ENCODE assay signal across 30 mouse cellular contexts in the genomic region with DNA sequence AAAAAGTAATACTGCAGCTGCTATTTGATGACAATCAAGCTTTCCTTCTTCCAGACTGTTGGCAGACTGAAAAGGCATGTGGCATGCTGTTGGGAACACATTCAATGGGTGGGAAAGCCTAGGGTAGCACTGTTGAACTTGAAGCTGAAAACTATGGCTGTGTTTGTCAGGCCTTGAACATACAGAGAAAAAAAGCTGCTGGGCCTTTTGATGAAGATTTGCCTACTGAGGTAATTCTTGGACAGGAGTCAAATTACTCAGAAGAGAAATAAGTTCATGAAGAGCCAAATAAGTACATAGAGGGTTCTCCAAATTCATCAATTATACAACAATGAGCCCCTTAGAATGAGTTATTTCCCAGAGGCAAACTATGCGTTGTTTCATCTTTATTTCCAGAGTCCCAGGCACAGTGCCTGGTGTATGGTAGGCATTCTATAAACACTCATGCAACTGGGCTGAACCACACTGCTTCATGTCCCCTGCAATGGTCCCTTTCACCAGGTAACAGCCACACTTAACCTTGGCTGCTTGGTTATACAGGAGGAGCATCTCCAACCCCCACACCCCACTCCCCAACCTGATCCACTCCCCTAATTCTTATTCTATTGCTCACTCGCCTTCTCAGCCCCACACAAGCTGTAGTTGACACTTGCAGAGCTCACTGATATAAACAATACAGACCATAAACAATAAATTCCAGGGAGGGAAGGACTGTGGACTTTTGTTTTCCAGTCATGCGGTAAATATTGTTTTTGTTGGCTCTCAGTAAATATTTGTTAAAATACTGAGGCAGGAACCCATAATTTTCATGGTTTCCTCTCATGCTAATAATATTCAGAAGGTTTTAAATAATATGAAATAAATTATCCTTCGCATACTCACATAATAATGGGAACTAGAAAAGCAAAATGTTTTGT. TPM values are rescaled to one million over a fixed set of nuclear protein-coding genes. Genes with fewer than 3 reads are reported as not detected.
DNase-seq lines count a peak whose midpoint lies in the region; ATAC-seq and TF ChIP-seq lines count a peak whose summit lies in the region.
"Had no signal": no experiment of that assay in that cellular context is flagged by ENCODE, and none has a peak within 500 bp of the region (broad histone marks: within the 10 kb centered on the region; RNA-seq: fewer than 3 reads in every experiment).

No protein-coding gene starts in this region.

- no peak for TF ChIP-seq CTCF in forebrain, postnatal 0 days (IDR thresholded peaks at IDR 0.05; ENCODE audit: low read depth)
- no peak for TF ChIP-seq CTCF in lung, postnatal 0 days (IDR thresholded peaks at IDR 0.05)

- H3K9ac ChIP-seq in forebrain, embryonic 15.5 days (replicated peaks), result no peak overlapping the region
- H3K9ac ChIP-seq in forebrain, postnatal 0 days, result no peak overlapping the region
- no peak overlapping the region for H3K9ac ChIP-seq in kidney, embryonic 16.5 days (replicated peaks; ENCODE audit: low read length)
- H3K9ac ChIP-seq in kidney, embryonic 14.5 days (ENCODE audit: low read depth, low read length), result no peak overlapping the region
- no peak overlapping the region for H3K9ac ChIP-seq in embryonic facial prominence, embryonic 15.5 days
- H3K9ac ChIP-seq in stomach, embryonic 15.5 days, result no peak overlapping the region
- no peak overlapping the region for H3K9ac ChIP-seq in lung, postnatal 0 days (replicated peaks; ENCODE audit: low read depth)
- H3K9ac ChIP-seq: limb, embryonic 15.5 days; liver, embryonic 14.5 days; lung, embryonic 14.5 days; neural tube, embryonic 12.5 days had no signal

- TF ChIP-seq EP300 in lung, postnatal 0 days (IDR thresholded peaks at IDR 0.05), result no peak

- no peaks in the 10 kb centered on the region for H3K9me3 ChIP-seq in forebrain, embryonic 15.5 days
- H3K9me3 ChIP-seq in forebrain, postnatal 0 days (ENCODE audit: low read length), result no peaks in the 10 kb centered on the region
- no peaks in the 10 kb centered on the region for H3K9me3 ChIP-seq in kidney, embryonic 16.5 days (ENCODE audit: low read length)
- no peaks in the 10 kb centered on the region for H3K9me3 ChIP-seq in kidney, embryonic 14.5 days (ENCODE audit: control insufficient read depth, low read length)
- no peaks in the 10 kb centered on the region for H3K9me3 ChIP-seq in embryonic facial prominence, embryonic 15.5 days (replicated peaks)
- H3K9me3 ChIP-seq in stomach, embryonic 15.5 days, result no peaks in the 10 kb centered on the region
- no peaks in the 10 kb centered on the region for H3K9me3 ChIP-seq in lung, postnatal 0 days (ENCODE audit: low read length)
- H3K9me3 ChIP-seq: G1E; hindbrain, embryonic 10.5 days; limb, embryonic 15.5 days; neural tube, embryonic 12.5 days had no signal

- H3K4me2 ChIP-seq in forebrain, embryonic 15.5 days (replicated peaks), result no peak overlapping the region
- no peak overlapping the region for H3K4me2 ChIP-seq in forebrain, postnatal 0 days (ENCODE audit: low read depth)
- H3K4me2 ChIP-seq in kidney, embryonic 16.5 days (replicated peaks; ENCODE audit: low read depth, low read length), result no peak overlapping the region
- H3K4me2 ChIP-seq in kidney, embryonic 14.5 days (replicated peaks; ENCODE audit: low read depth, low read length), result no peak overlapping the region
- no peak overlapping the region for H3K4me2 ChIP-seq in embryonic facial prominence, embryonic 15.5 days (replicated peaks)
- no peak overlapping the region for H3K4me2 ChIP-seq in stomach, embryonic 15.5 days
- no peak overlapping the region for H3K4me2 ChIP-seq in lung, postnatal 0 days (replicated peaks; ENCODE audit: low read depth, low read length)
- H3K4me2 ChIP-seq: limb, embryonic 15.5 days; lung, embryonic 14.5 days; neural tube, embryonic 12.5 days had no signal

- no peaks in the 10 kb centered on the region for H3K27me3 ChIP-seq in forebrain, embryonic 15.5 days
- no peaks in the 10 kb centered on the region for H3K27me3 ChIP-seq in forebrain, postnatal 0 days (ENCODE audit: insufficient read depth, low read length)
- H3K27me3 ChIP-seq in kidney, embryonic 16.5 days (ENCODE audit: insufficient read depth, low read length), result no peaks in the 10 kb centered on the region
- H3K27me3 ChIP-seq in kidney, embryonic 14.5 days (ENCODE audit: control insufficient read depth, insufficient read depth, low read length), result no peaks in the 10 kb centered on the region
- H3K27me3 ChIP-seq in embryonic facial prominence, embryonic 15.5 days, result no peaks in the 10 kb centered on the region
- no peaks in the 10 kb centered on the region for H3K27me3 ChIP-seq in stomach, embryonic 15.5 days (replicated peaks)
- H3K27me3 ChIP-seq in lung, postnatal 0 days (replicated peaks; ENCODE audit: insufficient read depth, low read length), result no peaks in the 10 kb centered on the region
- H3K27me3 ChIP-seq: CH12.LX; limb, embryonic 15.5 days; neural tube, embryonic 12.5 days had no signal

- 54% methylated on average over 4 of the region's 4 CpGs for WGBS in forebrain, embryonic 15.5 days
- 47% methylated on average over 4 of the region's 4 CpGs for WGBS in forebrain, postnatal 0 days
- WGBS in kidney, embryonic 16.5 days, result 54% methylated on average over 4 of the region's 4 CpGs
- WGBS in kidney, embryonic 14.5 days, result 70% methylated on average over 4 of the region's 4 CpGs
- 56% methylated on average over 4 of the region's 4 CpGs for WGBS in embryonic facial prominence, embryonic 15.5 days
- WGBS in stomach, embryonic 15.5 days, result 63% methylated on average over 4 of the region's 4 CpGs
- WGBS in lung, postnatal 0 days, result 53% methylated on average over 4 of the region's 4 CpGs

- H3K4me3 ChIP-seq in forebrain, embryonic 15.5 days, result no peak overlapping the region
- no peak overlapping the region for H3K4me3 ChIP-seq in forebrain, postnatal 0 days (ENCODE audit: low read depth, low read length)
- H3K4me3 ChIP-seq in kidney, embryonic 16.5 days (ENCODE audit: low read length), result no peak overlapping the region
- no peak overlapping the region for H3K4me3 ChIP-seq in kidney, embryonic 14.5 days (ENCODE audit: low read length)
- H3K4me3 ChIP-seq in embryonic facial prominence, embryonic 15.5 days (replicated peaks), result no peak overlapping the region
- no peak overlapping the region for H3K4me3 ChIP-seq in stomach, embryonic 15.5 days (replicated peaks)
- H3K4me3 ChIP-seq in lung, postnatal 0 days (ENCODE audit: low read depth, low read length), result no peak overlapping the region
- H3K4me3 ChIP-seq: erythroblast, embryonic 14.5 days; gastrocnemius, adult 2 months; hindbrain, embryonic 10.5 days; limb, embryonic 15.5 days; neural tube, embryonic 12.5 days had no signal

- DNase-seq in forebrain, postnatal 0 days, result no peak
- DNase-seq in lung, postnatal 0 days (ENCODE audit: low spot score), result no peak
- DNase-seq in heart, adult 8-10 months (ENCODE audit: low spot score), result no peak
- DNase-seq: adrenal gland, postnatal 10 days; cerebellum, adult 9-10 months; gastrocnemius, adult 2 months; kidney, adult 8-10 months; left cerebral cortex, postnatal 4 days; lung, embryonic 14.5 days; lung, postnatal 4 days; midbrain, embryonic 14.5 days; retina, postnatal 1 day; right cerebral cortex, postnatal 25 days; spleen, adult 18-20 months; thymus, adult 2 months had no signal

- peak overlapping the region; percentile 24 for H3K27ac ChIP-seq in forebrain, embryonic 15.5 days (replicated peaks)
- no peak overlapping the region for H3K27ac ChIP-seq in forebrain, postnatal 0 days (ENCODE audit: low read depth, low read length)
- H3K27ac ChIP-seq in kidney, embryonic 16.5 days (ENCODE audit: low read length), result peak overlapping the region; percentile 56
- no peak overlapping the region for H3K27ac ChIP-seq in kidney, embryonic 14.5 days (ENCODE audit: low read depth, low read length)
- peak overlapping the region; percentile 68 for H3K27ac ChIP-seq in embryonic facial prominence, embryonic 15.5 days (replicated peaks)
- H3K27ac ChIP-seq in stomach, embryonic 15.5 days, result peak overlapping the region; percentile 57; the same call in 1 of the 2 replicates
- no peak overlapping the region for H3K27ac ChIP-seq in lung, postnatal 0 days (ENCODE audit: low read length)
- H3K27ac ChIP-seq: gastrocnemius, adult 2 months; hindbrain, embryonic 10.5 days; liver, embryonic 14.5 days; neural tube, embryonic 12.5 days had no signal

- peaks cover 13% of the 10 kb centered on the region for H3K4me1 ChIP-seq in forebrain, embryonic 15.5 days
- H3K4me1 ChIP-seq in forebrain, postnatal 0 days (ENCODE audit: insufficient read depth), result peaks cover 8% of the 10 kb centered on the region; the same call in 1 of the 2 replicates
- H3K4me1 ChIP-seq in kidney, embryonic 16.5 days (ENCODE audit: insufficient read depth, low read length), result peaks cover 17% of the 10 kb centered on the region; the same call in 1 of the 2 replicates
- peaks cover 6% of the 10 kb centered on the region for H3K4me1 ChIP-seq in kidney, embryonic 14.5 days (ENCODE audit: control insufficient read depth, insufficient read depth, low read length)
- H3K4me1 ChIP-seq in embryonic facial prominence, embryonic 15.5 days, result peaks cover 10% of the 10 kb centered on the region; the same call in 1 of the 2 replicates
- H3K4me1 ChIP-seq in stomach, embryonic 15.5 days, result 0 out of 2 replicates have a peak, but pooled peaks cover 11% of the 10 kb centered on the region
- peaks cover 4% of the 10 kb centered on the region; the same call in 1 of the 2 replicates for H3K4me1 ChIP-seq in lung, postnatal 0 days (ENCODE audit: insufficient read depth, low read depth, low read length)
- H3K4me1 ChIP-seq: neural tube, embryonic 12.5 days had no signal

- ATAC-seq in forebrain, embryonic 15.5 days (replicated peaks), result peak; percentile 75
- no peak; the same call in 1 of the 2 replicates for ATAC-seq in forebrain, postnatal 0 days
- peak; percentile 52; the same call in 1 of the 2 replicates for ATAC-seq in kidney, embryonic 16.5 days (ENCODE audit: low FRiP score, low TSS enrichment)
- no peak for ATAC-seq in kidney, embryonic 14.5 days (ENCODE audit: low FRiP score, low TSS enrichment)
- ATAC-seq in embryonic facial prominence, embryonic 15.5 days (ENCODE audit: insufficient number of reproducible peaks, low FRiP score, low TSS enrichment, low read depth), result no peak
- ATAC-seq in stomach, embryonic 15.5 days (ENCODE audit: insufficient read depth, low FRiP score, low read depth), result no peak
- no peak for ATAC-seq in lung, postnatal 0 days
- ATAC-seq: activated CD4-positive, CD25-positive, alpha-beta regulatory T cell, adult 4 months had no signal

- no peaks in the 10 kb centered on the region for H3K36me3 ChIP-seq in forebrain, embryonic 15.5 days
- no peaks in the 10 kb centered on the region for H3K36me3 ChIP-seq in forebrain, postnatal 0 days (ENCODE audit: insufficient read depth)
- H3K36me3 ChIP-seq in kidney, embryonic 16.5 days (ENCODE audit: insufficient read depth, low read length), result no peaks in the 10 kb centered on the region
- H3K36me3 ChIP-seq in kidney, embryonic 14.5 days (ENCODE audit: control insufficient read depth, insufficient read depth, low read length), result no peaks in the 10 kb centered on the region
- H3K36me3 ChIP-seq in embryonic facial prominence, embryonic 15.5 days, result no peaks in the 10 kb centered on the region
- H3K36me3 ChIP-seq in stomach, embryonic 15.5 days, result no peaks in the 10 kb centered on the region
- H3K36me3 ChIP-seq in lung, postnatal 0 days (ENCODE audit: insufficient read depth, low read length), result no peaks in the 10 kb centered on the region
- H3K36me3 ChIP-seq: G1E; hindbrain, embryonic 10.5 days; limb, embryonic 15.5 days; neural tube, embryonic 12.5 days had no signal

RNA-seq across cellular contexts. Expression of a gene that starts 22.9 kb away (rescaled TPM):
- polyA plus RNA-seq in forebrain, embryonic 15.5 days (2015; fragmentation: Nextera tagmentation; extraction: Ambion mirVana), result 2.3 and 2.4 TPM in 2 replicates
- total RNA-seq in forebrain, postnatal 0 days (2014; rRNA removed), result 13.7 and 18.6 TPM in 2 replicates
- polyA plus RNA-seq in forebrain, postnatal 0 days (2015; fragmentation: Nextera tagmentation; extraction: Ambion mirVana), result 2.9 and 4.4 TPM in 2 replicates
- polyA plus RNA-seq in kidney, embryonic 16.5 days (2015; fragmentation: Nextera tagmentation; extraction: Ambion mirVana), result 12.2 and 13.3 TPM in 2 replicates
- 4.7 and 5.2 TPM in 2 replicates for polyA plus RNA-seq in kidney, embryonic 14.5 days (2014; fragmentation: Nextera tagmentation; extraction: Ambion mirVana)
- 21.8 and 22.3 TPM in 2 replicates for polyA plus RNA-seq in embryonic facial prominence, embryonic 15.5 days (2015; fragmentation: Nextera tagmentation; extraction: Ambion mirVana)
- polyA plus RNA-seq in stomach, embryonic 15.5 days (2015; fragmentation: Nextera tagmentation; extraction: Ambion mirVana), result 11.4 and 15.6 TPM in 2 replicates
- 54.8 and 71.1 TPM in 2 replicates for polyA plus RNA-seq in lung, postnatal 0 days (2015; fragmentation: Nextera tagmentation; extraction: Ambion mirVana)
- 100 to 1,000 TPM in 1 of 4 experiments, 10 to 100 TPM in 3; 53.9 to 107 (median 63.8) TPM for total RNA-seq in heart, adult 8-10 months (2022)
- total RNA-seq: CH12.LX; common myeloid progenitor, adult 5-6 weeks; megakaryocyte-erythroid progenitor cell, adult 5-6 weeks had no signal
- polyA plus RNA-seq: activated CD4-positive, CD25-positive, alpha-beta regulatory T cell, adult 4 months; erythroblast, embryonic 14.5 days; G1E had no signal

Comparison
In these comparisons a context has a peak if more than half of its experiments do, and no peak if none do; other contexts are left out.
1. ATAC-seq: peak in forebrain, embryonic 15.5 days (single experiment) and kidney, embryonic 16.5 days (single experiment); none in forebrain, postnatal 0 days (single experiment), kidney, embryonic 14.5 days (single experiment), embryonic facial prominence, embryonic 15.5 days (single experiment), stomach, embryonic 15.5 days (single experiment) and lung, postnatal 0 days (single experiment).
2. H3K27ac ChIP-seq: peak in forebrain, embryonic 15.5 days (single experiment), kidney, embryonic 16.5 days (single experiment), embryonic facial prominence, embryonic 15.5 days (single experiment) and stomach, embryonic 15.5 days (single experiment); none in forebrain, postnatal 0 days (single experiment), kidney, embryonic 14.5 days (single experiment) and lung, postnatal 0 days (single experiment).